Mouse (Mus musculus): Measurements from ENCODE around the gene Arl6ip5. TPM values are rescaled to one million over a fixed set of nuclear protein-coding genes. Genes with fewer than 3 reads are reported as not detected.

Arl6ip5 gene
- polyA plus RNA-seq, 1 experiment from 2014 or later: 134 TPM

GRCm38 (mm10) chr6:97278014-97278787 lies 67.7 kb downstream of the Arl6ip5 start:
- Histone ChIP-seq H3K27me3 (replicated peaks) (no peaks in the 10 kb centered on the region), H3K36me3 (replicated peaks) (no peaks in the 10 kb centered on the region), H3K9ac (peak overlapping the region; percentile 27; the same call in 1 of the 2 replicates), H3K9me3 (no peaks in the 10 kb centered on the region), H3K4me2 (peak overlapping the region; percentile 55), H3K27ac (no peak overlapping the region), H3K4me3 (peak overlapping the region; percentile 21), H3K4me1 (peaks cover 6% of the 10 kb centered on the region; the same call in 1 of the 2 replicates)
- 3% methylated on average over 19 of the region's 19 CpGs for WGBS
- ATAC-seq (replicated peaks): peak; percentile 84

- WGBS: 45% methylated on average over 6 of the region's 6 CpGs
- H3K9ac ChIP-seq: no peak overlapping the region
- no peak for ATAC-seq (replicated peaks)
These were observed 68.4 kb downstream of the Arl6ip5 start for GRCm38 (mm10) chr6:97278878-97279277.

More at GRCm38 (mm10) chr6:97278878-97279277, 68.4 kb downstream of the Arl6ip5 start:
- no peak overlapping the region for H3K27ac ChIP-seq
- H3K9me3 ChIP-seq: no peaks in the 10 kb centered on the region
- peaks cover 6% of the 10 kb centered on the region; the same call in 1 of the 2 replicates for H3K4me1 ChIP-seq
- no peaks in the 10 kb centered on the region for H3K27me3 ChIP-seq (replicated peaks)
- no peaks in the 10 kb centered on the region for H3K36me3 ChIP-seq (replicated peaks)
- H3K4me3 ChIP-seq: no peak overlapping the region
- H3K4me2 ChIP-seq: no peak overlapping the region

Other genes starting within 250 kb of the Arl6ip5 start
- 6.4 and 6.6 TPM in 2 replicates for gene Fam19a4, start 150.3 kb upstream of the Arl6ip5 start, polyA plus RNA-seq (2015; fragmentation: Nextera tagmentation; extraction: Ambion mirVana)
- gene Eogt, start 61.5 kb upstream of the Arl6ip5 start, polyA plus RNA-seq (2015; fragmentation: Nextera tagmentation; extraction: Ambion mirVana): 13.2 and 13.5 TPM in 2 replicates
- gene Tmf1, start 31.6 kb upstream of the Arl6ip5 start, polyA plus RNA-seq (2015; fragmentation: Nextera tagmentation; extraction: Ambion mirVana): 35.6 and 35.7 TPM in 2 replicates
- 86.3 and 87.2 TPM in 2 replicates for gene Uba3, start 5.0 kb upstream of the Arl6ip5 start, polyA plus RNA-seq (2015; fragmentation: Nextera tagmentation; extraction: Ambion mirVana)
- not detected in 2 replicates for gene Lmod3, start 42.1 kb downstream of the Arl6ip5 start, polyA plus RNA-seq (2015; fragmentation: Nextera tagmentation; extraction: Ambion mirVana)

All from midbrain, embryonic 15.5 days (tissue).